Mouse (Mus musculus): Measurements from ENCODE around the gene Zfp467.

Gene Zfp467

DNA sequence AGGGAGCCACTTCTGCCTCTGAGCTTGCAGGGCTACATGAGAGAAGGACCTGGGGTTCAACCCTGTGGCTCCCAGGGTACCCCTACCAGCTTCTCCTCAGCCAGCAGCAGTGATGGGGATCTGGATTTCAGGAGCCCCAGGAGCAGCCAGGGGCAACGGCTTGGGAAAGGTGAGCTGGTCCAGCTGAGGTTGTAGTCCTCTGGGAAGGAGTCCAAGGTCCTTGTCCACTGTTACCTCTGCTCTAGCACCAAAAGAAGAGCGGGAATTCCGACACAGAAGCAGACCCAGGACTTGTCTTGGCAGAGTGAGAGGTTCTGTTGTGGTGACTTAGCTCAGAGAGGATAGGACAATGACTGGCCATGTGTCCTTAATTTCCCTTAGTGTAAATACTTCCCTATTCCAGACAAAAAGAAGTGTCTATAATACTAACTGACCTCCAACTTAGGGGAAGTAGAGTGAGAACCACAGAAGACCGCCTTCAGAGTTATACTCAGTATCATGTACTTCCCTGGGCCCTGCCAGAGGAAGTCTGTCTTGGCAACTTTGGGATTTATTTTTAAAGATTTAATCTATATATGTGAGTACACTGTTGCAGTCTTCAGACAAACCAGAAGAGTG is 35.8 kb downstream of the Zfp467 start:
- DNase-seq: peak; percentile 0 to 1

DNA sequence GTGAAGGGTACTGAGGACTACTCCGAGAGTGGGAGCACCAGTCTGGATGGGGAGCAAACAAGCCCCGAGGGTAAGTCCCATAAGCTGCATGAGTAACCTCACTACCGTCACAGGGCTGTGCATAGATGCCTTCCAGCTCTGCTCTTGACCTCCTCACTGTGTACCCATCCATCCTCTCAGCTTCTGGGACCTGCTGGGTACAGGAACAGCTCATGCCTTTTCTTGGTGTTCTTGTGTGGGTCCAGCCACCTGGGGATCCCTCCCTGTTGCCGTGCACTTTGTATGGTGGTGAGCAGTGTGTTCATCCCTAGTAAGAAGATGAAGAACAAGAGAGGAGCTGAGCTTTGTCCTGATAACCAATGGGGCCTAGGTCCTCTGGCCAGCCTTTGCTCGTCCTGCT is 41.6 kb downstream of the Zfp467 start:
- DNase-seq: no peak

DNA sequence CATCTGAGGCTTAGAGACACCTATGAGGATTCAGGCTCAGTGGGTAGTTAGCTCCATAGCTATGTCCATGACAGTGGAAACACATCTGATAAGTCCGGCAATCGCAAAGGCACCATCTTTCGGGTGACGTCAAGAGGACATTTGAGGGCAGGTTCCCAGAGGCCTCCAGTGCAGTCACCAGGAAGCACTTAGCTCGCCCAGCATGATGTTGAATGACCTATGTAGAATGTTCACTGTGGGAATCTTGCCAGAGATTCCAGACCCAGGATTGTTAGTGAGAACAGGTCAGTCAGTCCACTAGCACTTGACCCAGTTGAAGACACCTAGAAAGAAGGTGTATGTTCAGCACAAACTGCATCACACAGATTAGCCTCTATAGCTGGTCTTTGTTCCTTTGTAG is 45.7 kb downstream of the Zfp467 start:
- DNase-seq: no peak

GRCm38 (mm10) chr6:48397336-48397735 is 48.3 kb downstream of the Zfp467 start:
- peak; percentile 76 to 84 for DNase-seq

DNA sequence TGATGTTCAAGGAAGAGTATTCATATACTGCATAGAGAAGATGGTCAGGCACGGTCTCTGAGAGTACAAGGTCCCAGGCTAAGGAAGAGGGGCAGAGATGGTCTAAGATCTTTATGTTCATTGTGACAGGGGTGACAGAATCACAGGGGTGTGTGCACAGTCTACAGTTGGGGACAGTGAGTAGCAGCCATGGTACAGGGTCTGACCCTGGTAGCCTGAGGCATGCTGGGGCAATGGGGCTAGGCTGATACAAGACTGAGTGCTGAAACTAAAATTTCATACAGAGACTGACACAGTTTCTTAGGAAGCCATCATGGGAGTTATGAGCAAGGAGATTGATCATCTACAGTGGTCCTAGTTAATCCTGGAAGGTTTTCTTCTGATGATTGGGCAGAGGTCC is 48.9 kb downstream of the Zfp467 start:
- DNase-seq: no peak

DNA sequence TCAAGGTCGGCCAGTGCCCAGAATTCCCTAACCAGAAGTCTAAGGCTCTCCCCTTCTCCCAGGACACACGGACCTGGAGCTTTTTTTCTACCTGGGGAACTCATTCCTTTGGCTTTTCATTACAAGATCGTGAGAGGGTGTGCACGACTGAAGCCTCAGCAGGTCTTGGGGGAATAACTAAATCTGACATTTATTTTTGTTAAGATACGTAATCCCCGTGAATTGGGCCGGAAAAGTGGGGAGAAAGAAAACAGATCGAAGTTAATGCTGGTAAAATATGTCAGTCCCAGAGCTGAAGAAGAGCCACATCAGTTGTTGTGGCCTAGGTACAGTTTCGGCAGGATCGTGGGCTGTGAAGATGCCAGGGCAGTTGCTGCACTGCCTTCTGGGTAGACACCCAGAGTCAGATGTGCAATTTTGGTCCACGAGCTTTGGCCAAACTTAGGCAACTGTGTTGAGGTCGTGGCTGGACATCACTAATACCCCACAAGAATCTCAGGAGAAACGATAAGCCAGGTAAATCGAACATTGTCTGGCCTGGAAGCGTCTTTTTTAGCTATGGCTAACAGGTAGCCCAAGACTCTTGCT is 49.5 kb downstream of the Zfp467 start:
- DNase-seq: peak; percentile 25 to 47

GRCm38 (mm10) chr6:48395105-48396007 is 50.3 kb downstream of the Zfp467 start, which contains the start of gene Krba1:
Gene Krba1 (plus strand): TSS chr6:48395586.
- peak; percentile 97 to 98 for DNase-seq

DNA sequence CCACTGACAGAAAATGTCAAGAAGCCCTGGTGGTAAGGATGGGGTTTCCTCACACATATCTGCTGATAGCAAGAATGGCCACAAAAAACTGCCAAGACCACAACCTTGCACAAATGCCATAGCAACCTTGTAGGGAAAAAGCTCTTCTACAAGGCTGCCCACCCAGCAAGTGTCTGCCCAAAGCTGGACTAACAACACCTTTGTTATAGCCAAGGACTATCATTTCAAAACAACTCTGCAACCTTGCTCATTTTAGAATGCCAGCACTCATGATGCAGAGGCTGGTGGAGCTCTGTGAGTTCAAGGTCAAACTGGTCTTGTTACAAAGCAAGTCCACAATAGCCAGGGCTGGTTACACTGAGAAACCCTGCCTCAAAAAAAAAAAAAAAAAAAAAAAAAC is 51.8 kb downstream of the Zfp467 start:
- DNase-seq: no peak

DNA sequence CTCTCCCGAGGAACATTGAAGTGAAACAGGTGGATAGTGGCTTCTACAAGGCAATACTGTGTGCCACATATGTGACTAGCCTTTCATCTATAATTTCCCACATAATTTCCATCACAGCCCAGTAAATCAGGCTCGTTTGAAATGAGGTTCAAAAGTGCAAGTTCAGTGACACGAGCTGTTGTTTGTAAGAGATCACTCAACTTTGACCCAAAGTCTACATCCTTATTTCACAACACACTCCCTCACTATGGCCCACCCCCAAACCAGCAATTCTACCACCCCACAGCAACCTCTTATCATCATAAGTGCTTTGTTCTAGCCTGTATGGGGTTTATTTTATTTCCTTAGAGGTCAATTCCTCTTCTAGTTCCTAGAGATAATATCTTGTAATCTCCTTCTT is 57.4 kb downstream of the Zfp467 start:
- DNase-seq: no peak
